In the genomic region with DNA sequence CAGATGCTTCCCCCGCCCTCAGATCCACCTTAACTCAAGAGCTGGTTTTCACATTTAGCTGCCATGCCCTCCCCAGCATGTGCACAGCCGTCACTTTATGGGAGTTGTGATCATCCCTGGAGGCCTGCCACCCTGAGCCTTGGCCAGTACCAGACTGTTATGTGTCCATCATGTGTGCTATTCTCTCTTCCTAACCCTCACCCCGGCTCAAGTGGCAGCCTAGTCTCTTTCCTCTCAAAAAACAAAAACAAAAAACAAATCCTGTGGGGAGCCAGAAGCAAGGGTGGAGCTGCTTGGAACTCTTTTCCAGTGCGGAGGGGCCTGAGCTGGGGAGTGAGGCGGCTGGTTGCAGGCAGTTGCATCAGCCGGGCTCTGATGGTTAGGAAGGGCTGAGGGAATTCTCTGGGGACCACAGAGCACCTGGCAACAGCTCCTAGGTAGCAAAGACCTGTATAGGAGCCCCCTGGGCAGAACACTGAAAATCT, we compare ENCODE assay signal across 8 mouse cellular contexts. TPM values are rescaled to one million over a fixed set of nuclear protein-coding genes. Genes with fewer than 3 reads are reported as not detected.
A peak's percentile ranks its signal among the peaks of the same experiment; 100 is the strongest.
DNase-seq lines count a peak whose midpoint lies in the region; ATAC-seq and TF ChIP-seq lines count a peak whose summit lies in the region.

No protein-coding gene starts in this region.

- TF ChIP-seq EP300 in heart, postnatal 0 days (IDR thresholded peaks at IDR 0.05; ENCODE audit: low read depth) = no peak

- no peaks in the 10 kb centered on the region for H3K9me3 ChIP-seq in embryonic facial prominence, embryonic 15.5 days (replicated peaks)
- no peaks in the 10 kb centered on the region for H3K9me3 ChIP-seq in heart, postnatal 0 days (replicated peaks; ENCODE audit: control insufficient read depth, low read length)
- H3K9me3 ChIP-seq in liver, embryonic 12.5 days (replicated peaks) = no peaks in the 10 kb centered on the region
- no peaks in the 10 kb centered on the region for H3K9me3 ChIP-seq in neural tube, embryonic 15.5 days (replicated peaks)

- H3K4me2 ChIP-seq in embryonic facial prominence, embryonic 15.5 days (replicated peaks) = peak overlapping the region; percentile 71
- H3K4me2 ChIP-seq in heart, postnatal 0 days (ENCODE audit: low read depth, low read length) = peak overlapping the region; percentile 85
- peak overlapping the region; percentile 88 for H3K4me2 ChIP-seq in liver, embryonic 12.5 days
- H3K4me2 ChIP-seq in neural tube, embryonic 15.5 days = peak overlapping the region; percentile 63

- H3K27ac ChIP-seq in embryonic facial prominence, embryonic 15.5 days (replicated peaks) = peak overlapping the region; percentile 39; the same call in 1 of the 2 replicates
- peak overlapping the region; percentile 48; the same call in 1 of the 2 replicates for H3K27ac ChIP-seq in heart, postnatal 0 days (ENCODE audit: low read depth)
- H3K27ac ChIP-seq in liver, embryonic 12.5 days = peak overlapping the region; percentile 71
- H3K27ac ChIP-seq in neural tube, embryonic 15.5 days (replicated peaks) = 0 out of 2 replicates have a peak overlapping the region, but pooled peaks have one; percentile 13

- peak overlapping the region; percentile 87 for H3K4me3 ChIP-seq in embryonic facial prominence, embryonic 15.5 days (replicated peaks)
- peak overlapping the region; percentile 78 for H3K4me3 ChIP-seq in heart, postnatal 0 days (ENCODE audit: low read depth, low read length)
- H3K4me3 ChIP-seq in liver, embryonic 12.5 days = peak overlapping the region; percentile 84
- peak overlapping the region; percentile 99 for H3K4me3 ChIP-seq in neural tube, embryonic 15.5 days (replicated peaks)

- 33% methylated on average over 6 of the region's 6 CpGs for WGBS in embryonic facial prominence, embryonic 15.5 days
- WGBS in heart, postnatal 0 days = 29% methylated on average over 6 of the region's 6 CpGs
- 44% methylated on average over 6 of the region's 6 CpGs for WGBS in liver, embryonic 12.5 days (ENCODE audit: insufficient replicate concordance)
- 47% methylated on average over 6 of the region's 6 CpGs for WGBS in neural tube, embryonic 15.5 days

- H3K36me3 ChIP-seq in embryonic facial prominence, embryonic 15.5 days = peaks cover 4% of the 10 kb centered on the region; the same call in 1 of the 2 replicates
- H3K36me3 ChIP-seq in heart, postnatal 0 days (replicated peaks; ENCODE audit: control insufficient read depth, insufficient read depth, low read length) = no peaks in the 10 kb centered on the region
- peaks cover 45% of the 10 kb centered on the region for H3K36me3 ChIP-seq in liver, embryonic 12.5 days
- no peaks in the 10 kb centered on the region for H3K36me3 ChIP-seq in neural tube, embryonic 15.5 days

- no peaks in the 10 kb centered on the region for H3K27me3 ChIP-seq in embryonic facial prominence, embryonic 15.5 days
- H3K27me3 ChIP-seq in heart, postnatal 0 days (ENCODE audit: control insufficient read depth, insufficient read depth, low read length) = no peaks in the 10 kb centered on the region
- no peaks in the 10 kb centered on the region for H3K27me3 ChIP-seq in liver, embryonic 12.5 days (replicated peaks)
- H3K27me3 ChIP-seq in neural tube, embryonic 15.5 days (replicated peaks) = no peaks in the 10 kb centered on the region

- H3K4me1 ChIP-seq in embryonic facial prominence, embryonic 15.5 days = peaks cover 58% of the 10 kb centered on the region
- peaks cover 44% of the 10 kb centered on the region for H3K4me1 ChIP-seq in heart, postnatal 0 days (ENCODE audit: control insufficient read depth, insufficient read depth)
- H3K4me1 ChIP-seq in liver, embryonic 12.5 days = peaks cover 82% of the 10 kb centered on the region
- H3K4me1 ChIP-seq in neural tube, embryonic 15.5 days = peaks cover 55% of the 10 kb centered on the region

- peak; percentile 28 for DNase-seq in layer of hippocampus, adult 11-12 months (ENCODE audit: low spot score)
- DNase-seq in layer of hippocampus, postnatal 36 days = no peak
- DNase-seq in Muller cell, postnatal 12 days (ENCODE audit: inconsistent ontology term) = peak; percentile 73
- no peak for DNase-seq in heart, postnatal 0 days (ENCODE audit: low spot score)

- H3K9ac ChIP-seq in embryonic facial prominence, embryonic 15.5 days = peak overlapping the region; percentile 24
- H3K9ac ChIP-seq in heart, postnatal 0 days (replicated peaks; ENCODE audit: low read depth, low read length) = peak overlapping the region; percentile 34
- peak overlapping the region; percentile 97 for H3K9ac ChIP-seq in liver, embryonic 12.5 days
- peak overlapping the region; percentile 4; the same call in 1 of the 2 replicates for H3K9ac ChIP-seq in neural tube, embryonic 15.5 days (replicated peaks)

- ATAC-seq in embryonic facial prominence, embryonic 15.5 days (ENCODE audit: insufficient number of reproducible peaks, low FRiP score, low TSS enrichment, low read depth) = no peak
- no peak for ATAC-seq in heart, postnatal 0 days (ENCODE audit: insufficient read depth, low read depth)
- no peak for ATAC-seq in liver, embryonic 12.5 days
- ATAC-seq in neural tube, embryonic 15.5 days (ENCODE audit: low FRiP score) = no peak
- no peak for ATAC-seq in monocyte, adult 5-6 weeks (replicated peaks; ENCODE audit: insufficient number of reproducible peaks, low FRiP score, low TSS enrichment, poor library complexity, severe bottlenecking)

- TF ChIP-seq CTCF in heart, postnatal 0 days (IDR thresholded peaks at IDR 0.05; ENCODE audit: low read depth) = no peak

RNA-seq across cellular contexts. Expression of gene Atf5, which starts 2.3 kb away (rescaled TPM):
- total RNA-seq in layer of hippocampus, postnatal 36 days (2021) = 10 to 100 TPM; 26.3 to 28.9 TPM
- 12.4 and 14.7 TPM in 2 replicates for polyA plus RNA-seq in embryonic facial prominence, embryonic 15.5 days (2015; fragmentation: Nextera tagmentation; extraction: Ambion mirVana)
- total RNA-seq in heart, postnatal 0 days (2014; rRNA removed; ENCODE audit: low replicate concordance) = 5.6 and 16.0 TPM in 2 replicates
- polyA plus RNA-seq in heart, postnatal 0 days (2015; fragmentation: Nextera tagmentation; extraction: Ambion mirVana) = 3.0 and 3.5 TPM in 2 replicates
- 5.4 and 5.7 TPM in 2 replicates for polyA plus RNA-seq in liver, embryonic 12.5 days (2016; fragmentation: Nextera tagmentation; extraction: Ambion mirVana)
- 3.6 and 4.1 TPM in 2 replicates for polyA plus RNA-seq in neural tube, embryonic 15.5 days (2015; fragmentation: Nextera tagmentation; extraction: Ambion mirVana)
- total RNA-seq in monocyte, adult 5-6 weeks (2017) = 1.1 to 2.8 TPM (median 2.8 TPM) in 3 replicates

RNA-seq across cellular contexts. Expression of gene Il4i1, which starts 2.6 kb away (rescaled TPM):
- total RNA-seq in layer of hippocampus, postnatal 36 days (2021) = 1 to 10 TPM; 1.1 to 2.5 TPM
- 0.88 and 1.6 TPM in 2 replicates for polyA plus RNA-seq in embryonic facial prominence, embryonic 15.5 days (2015; fragmentation: Nextera tagmentation; extraction: Ambion mirVana)
- not detected in 2 replicates for total RNA-seq in heart, postnatal 0 days (2014; rRNA removed; ENCODE audit: low replicate concordance)
- polyA plus RNA-seq in heart, postnatal 0 days (2015; fragmentation: Nextera tagmentation; extraction: Ambion mirVana) = 0.93 and 1.1 TPM in 2 replicates
- 0.59 and 0.64 TPM in 2 replicates for polyA plus RNA-seq in liver, embryonic 12.5 days (2016; fragmentation: Nextera tagmentation; extraction: Ambion mirVana)
- 0.78 and 4.7 TPM in 2 replicates for polyA plus RNA-seq in neural tube, embryonic 15.5 days (2015; fragmentation: Nextera tagmentation; extraction: Ambion mirVana)
- total RNA-seq in monocyte, adult 5-6 weeks (2017) = 1.1 to 5.2 TPM (median 3.7 TPM) in 3 replicates

RNA-seq across cellular contexts. Expression of gene Nup62, which starts 2.9 kb away (rescaled TPM):
- 10 to 100 TPM; 29.7 to 30.6 TPM for total RNA-seq in layer of hippocampus, postnatal 36 days (2021)
- polyA plus RNA-seq in embryonic facial prominence, embryonic 15.5 days (2015; fragmentation: Nextera tagmentation; extraction: Ambion mirVana) = 83.9 and 84.0 TPM in 2 replicates
- total RNA-seq in heart, postnatal 0 days (2014; rRNA removed; ENCODE audit: low replicate concordance) = 75.3 and 78.0 TPM in 2 replicates
- 37.6 and 40.9 TPM in 2 replicates for polyA plus RNA-seq in heart, postnatal 0 days (2015; fragmentation: Nextera tagmentation; extraction: Ambion mirVana)
- polyA plus RNA-seq in liver, embryonic 12.5 days (2016; fragmentation: Nextera tagmentation; extraction: Ambion mirVana) = 82.6 and 84.9 TPM in 2 replicates
- polyA plus RNA-seq in neural tube, embryonic 15.5 days (2015; fragmentation: Nextera tagmentation; extraction: Ambion mirVana) = 40.7 and 58.0 TPM in 2 replicates
- total RNA-seq in monocyte, adult 5-6 weeks (2017) = 34.3 to 35.3 TPM (median 35.2 TPM) in 3 replicates

RNA-seq across cellular contexts. Expression of gene Akt1s1, which starts 30.0 kb away (rescaled TPM):
- total RNA-seq in layer of hippocampus, postnatal 36 days (2021) = 10 to 100 TPM; 78.8 to 80.6 TPM
- polyA plus RNA-seq in embryonic facial prominence, embryonic 15.5 days (2015; fragmentation: Nextera tagmentation; extraction: Ambion mirVana) = 124 and 127 TPM in 2 replicates
- 81.8 and 137 TPM in 2 replicates for total RNA-seq in heart, postnatal 0 days (2014; rRNA removed; ENCODE audit: low replicate concordance)
- 91.3 and 91.8 TPM in 2 replicates for polyA plus RNA-seq in heart, postnatal 0 days (2015; fragmentation: Nextera tagmentation; extraction: Ambion mirVana)
- polyA plus RNA-seq in liver, embryonic 12.5 days (2016; fragmentation: Nextera tagmentation; extraction: Ambion mirVana) = 42.7 and 45.3 TPM in 2 replicates
- polyA plus RNA-seq in neural tube, embryonic 15.5 days (2015; fragmentation: Nextera tagmentation; extraction: Ambion mirVana) = 89.9 and 92.0 TPM in 2 replicates
- 11.6 to 33.0 TPM (median 13.0 TPM) in 3 replicates for total RNA-seq in monocyte, adult 5-6 weeks (2017)

RNA-seq across cellular contexts. Expression of gene Tbc1d17, which starts 30.1 kb away (rescaled TPM):
- total RNA-seq in layer of hippocampus, postnatal 36 days (2021) = 10 to 100 TPM; 63.7 to 64.6 TPM
- polyA plus RNA-seq in embryonic facial prominence, embryonic 15.5 days (2015; fragmentation: Nextera tagmentation; extraction: Ambion mirVana) = 86.6 and 89.3 TPM in 2 replicates
- 43.5 and 101 TPM in 2 replicates for total RNA-seq in heart, postnatal 0 days (2014; rRNA removed; ENCODE audit: low replicate concordance)
- 51.7 and 57.5 TPM in 2 replicates for polyA plus RNA-seq in heart, postnatal 0 days (2015; fragmentation: Nextera tagmentation; extraction: Ambion mirVana)
- 34.4 and 39.6 TPM in 2 replicates for polyA plus RNA-seq in liver, embryonic 12.5 days (2016; fragmentation: Nextera tagmentation; extraction: Ambion mirVana)
- polyA plus RNA-seq in neural tube, embryonic 15.5 days (2015; fragmentation: Nextera tagmentation; extraction: Ambion mirVana) = 105 and 110 TPM in 2 replicates
- 33.8 to 69.8 TPM (median 57.7 TPM) in 3 replicates for total RNA-seq in monocyte, adult 5-6 weeks (2017)

Comparison
In these comparisons a context has a peak if more than half of its experiments do, and no peak if none do; other contexts are left out.
1. DNase-seq: peak in layer of hippocampus, adult 11-12 months (single experiment) and Muller cell, postnatal 12 days (single experiment); none in layer of hippocampus, postnatal 36 days (0 of 2) and heart, postnatal 0 days (single experiment).
2. H3K27ac ChIP-seq: peak in every context shown above with its lines; median percentile 71 in liver, embryonic 12.5 days; 48 in heart, postnatal 0 days; 39 in embryonic facial prominence, embryonic 15.5 days; 13 in neural tube, embryonic 15.5 days.
3. H3K9ac ChIP-seq: peak in every context shown above with its lines; median percentile 97 in liver, embryonic 12.5 days; 34 in heart, postnatal 0 days; 24 in embryonic facial prominence, embryonic 15.5 days; 4 in neural tube, embryonic 15.5 days.
4. Peak in every context shown above with its lines, with median percentiles within 50 percentile points of each other: H3K4me2 ChIP-seq and H3K4me3 ChIP-seq.